Mouse (Mus musculus) heart, postnatal 0 days (tissue): ENCODE results near the gene Adamts15.

Source experiments
- CTCF ChIP-seq: IDR thresholded peaks from 2 replicates; pipeline ENCODE4 v1.5.1; 2016; ENCODE audit warnings: antibody characterized with exemption, control low read depth, low read depth
- EP300 ChIP-seq: IDR thresholded peaks from 2 replicates; pipeline ENCODE4 v1.6.1; 2016; ENCODE audit warnings: antibody characterized with exemption, low read depth

DNA sequence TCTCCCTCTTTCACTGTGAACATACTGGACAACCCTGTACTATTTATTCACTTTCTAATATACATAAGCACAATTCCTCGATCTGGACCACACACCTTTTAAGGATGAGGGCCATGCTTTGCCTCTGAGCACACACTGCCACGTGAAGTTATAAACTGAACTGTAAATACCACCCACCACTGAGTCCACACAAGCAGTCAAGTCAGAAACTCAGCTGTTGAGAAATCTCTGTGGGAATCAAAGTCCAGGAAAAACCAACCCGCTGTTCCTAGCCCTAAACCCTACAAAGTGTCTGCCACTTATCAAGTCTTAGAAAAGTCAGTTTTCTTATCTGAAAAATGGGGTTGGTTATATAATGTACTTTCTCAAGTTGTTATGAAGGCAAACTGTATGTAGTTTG lies 36.0 kb downstream of the Adamts15 start:
- TF ChIP-seq CTCF, result no peak
- TF ChIP-seq EP300, result no peak
